In genomic region chr14:27798184-27798934, GRCm38 (mm10) we compare ENCODE assay signal across 20 mouse cellular contexts.
DNase-seq lines count a peak whose midpoint lies in the region; ATAC-seq and TF ChIP-seq lines count a peak whose summit lies in the region.
"Had no signal": no experiment of that assay in that cellular context is flagged by ENCODE, and none has a peak within 500 bp of the region (broad histone marks: within the 10 kb centered on the region; RNA-seq: fewer than 3 reads in every experiment).

No protein-coding gene starts in this region.

- H3K4me2 ChIP-seq in embryonic facial prominence, embryonic 15.5 days (replicated peaks), result no peak overlapping the region
- H3K4me2 ChIP-seq: midbrain, embryonic 15.5 days; stomach, embryonic 15.5 days had no signal

- H3K27ac ChIP-seq in embryonic facial prominence, embryonic 15.5 days (replicated peaks), result 0 out of 2 replicates have a peak overlapping the region, but pooled peaks have one; percentile 49
- no peak overlapping the region for H3K27ac ChIP-seq in embryonic facial prominence, embryonic 10.5 days (replicated peaks)
- peak overlapping the region; percentile 74 for H3K27ac ChIP-seq in layer of hippocampus, adult 2 months
- H3K27ac ChIP-seq: heart, embryonic 10.5 days; midbrain, embryonic 15.5 days; stomach, embryonic 15.5 days had no signal

- ATAC-seq in embryonic facial prominence, embryonic 15.5 days (ENCODE audit: insufficient number of reproducible peaks, low FRiP score, low TSS enrichment, low read depth), result no peak
- ATAC-seq: midbrain, embryonic 15.5 days had no signal

- 59% methylated on average over 11 of the region's 11 CpGs for WGBS in embryonic facial prominence, embryonic 15.5 days
- WGBS in embryonic facial prominence, embryonic 10.5 days, result 88% methylated on average over 11 of the region's 11 CpGs

- H3K27me3 ChIP-seq in embryonic facial prominence, embryonic 15.5 days, result no peaks in the 10 kb centered on the region
- H3K27me3 ChIP-seq in embryonic facial prominence, embryonic 10.5 days (replicated peaks; ENCODE audit: low read depth, poor library complexity, severe bottlenecking), result no peaks in the 10 kb centered on the region
- H3K27me3 ChIP-seq: midbrain, embryonic 15.5 days; stomach, embryonic 15.5 days had no signal

- no peak for TF ChIP-seq CTCF in layer of hippocampus, adult 2 months (conservative IDR thresholded peaks at IDR 0.05)

- no peak overlapping the region for H3K9ac ChIP-seq in embryonic facial prominence, embryonic 15.5 days
- H3K9ac ChIP-seq: midbrain, embryonic 15.5 days; stomach, embryonic 15.5 days had no signal

- H3K9me3 ChIP-seq in embryonic facial prominence, embryonic 15.5 days (replicated peaks), result no peaks in the 10 kb centered on the region
- no peaks in the 10 kb centered on the region for H3K9me3 ChIP-seq in embryonic facial prominence, embryonic 10.5 days
- H3K9me3 ChIP-seq: heart, embryonic 10.5 days; midbrain, embryonic 15.5 days; stomach, embryonic 15.5 days had no signal

- no peak overlapping the region for H3K4me3 ChIP-seq in embryonic facial prominence, embryonic 15.5 days (replicated peaks)
- H3K4me3 ChIP-seq in embryonic facial prominence, embryonic 10.5 days, result no peak overlapping the region
- no peak overlapping the region for H3K4me3 ChIP-seq in layer of hippocampus, adult 2 months
- H3K4me3 ChIP-seq: erythroblast, embryonic 14.5 days; heart, embryonic 10.5 days; midbrain, embryonic 15.5 days; stomach, embryonic 15.5 days had no signal

- no peak for DNase-seq in embryonic facial prominence, embryonic 10.5 days (ENCODE audit: low spot score)
- DNase-seq in layer of hippocampus, adult 2 months (ENCODE audit: low spot score in 2 of 2), result peak in 1 of 2 experiments; percentile 65
- no peak for DNase-seq in layer of hippocampus, adult 9-10 months (ENCODE audit: low spot score)
- DNase-seq in brain, adult 2 months (ENCODE audit: low read depth, low spot score), result peak; percentile 87
- DNase-seq in right cerebral cortex, postnatal 25 days, result peak; percentile 40
- no peak for DNase-seq in lung, postnatal 14 days
- DNase-seq in adrenal gland, adult 8-10 months, result no peak
- DNase-seq: cerebellum, adult 8-10 months; gastrocnemius, postnatal 10 days; heart, postnatal 36 days; kidney, adult 8-10 months; kidney, postnatal 4 days; lung, adult 2 months; spleen, adult 18-20 months; thymus, postnatal 25 days had no signal

- H3K4me1 ChIP-seq in embryonic facial prominence, embryonic 15.5 days, result no peaks in the 10 kb centered on the region
- no peaks in the 10 kb centered on the region for H3K4me1 ChIP-seq in embryonic facial prominence, embryonic 10.5 days
- H3K4me1 ChIP-seq: midbrain, embryonic 15.5 days; stomach, embryonic 15.5 days had no signal

- H3K36me3 ChIP-seq in embryonic facial prominence, embryonic 15.5 days, result no peaks in the 10 kb centered on the region
- H3K36me3 ChIP-seq in embryonic facial prominence, embryonic 10.5 days (replicated peaks), result no peaks in the 10 kb centered on the region
- H3K36me3 ChIP-seq: heart, embryonic 10.5 days; midbrain, embryonic 15.5 days; stomach, embryonic 15.5 days had no signal

Comparison
In these comparisons a context has a peak if more than half of its experiments do, and no peak if none do; other contexts are left out.
1. DNase-seq: peak in brain, adult 2 months (single experiment) and right cerebral cortex, postnatal 25 days (single experiment); none in embryonic facial prominence, embryonic 10.5 days (single experiment), layer of hippocampus, adult 9-10 months (single experiment), lung, postnatal 14 days (single experiment) and adrenal gland, adult 8-10 months (single experiment).